Mouse (Mus musculus) stomach, postnatal 0 days (tissue): ENCODE data around the gene Fgf22.

Source experiments
- CTCF ChIP-seq: IDR thresholded peaks from 2 replicates; pipeline ENCODE4 v1.5.1; 2016; ENCODE audit warnings: antibody characterized with exemption, low read depth, mild to moderate bottlenecking, moderate library complexity
- EP300 ChIP-seq: optimal IDR thresholded peaks from 2 replicates; pipeline ENCODE3; 2016; ENCODE audit warnings: antibody characterized with exemption

GRCm38 (mm10) chr10:79800508-79800907 lies 45.6 kb downstream of the Fgf22 start:
- TF ChIP-seq CTCF = no peak
- no peak for TF ChIP-seq EP300
